Mouse (Mus musculus) bone marrow macrophage, adult 2 months (primary cell): Measurements from ENCODE around the gene C9.

Source experiments
- CTCF ChIP-seq: IDR thresholded peaks from 2 replicates; pipeline ENCODE4 v1.5.1; 2012; ENCODE audit warnings: low read depth, mild to moderate bottlenecking, low read length, moderate library complexity
- POLR2A ChIP-seq: IDR thresholded peaks from 2 replicates; pipeline ENCODE4 v1.6.1; 2012; ENCODE audit warnings: mild to moderate bottlenecking, low read depth, low read length, borderline replicate concordance

GRCm38 (mm10) chr15:6498396-6499070 lies 53.4 kb downstream of the C9 start:
- no peak for TF ChIP-seq CTCF
- no peak for TF ChIP-seq POLR2A
